Mouse (Mus musculus): Measurements from ENCODE around the gene Zfpm1. TPM values are rescaled to one million over a fixed set of nuclear protein-coding genes. Genes with fewer than 3 reads are reported as not detected.

Gene Zfpm1
- polyA plus RNA-seq, 1 experiment from 2014 or later, result 2.1 TPM

GRCm38 (mm10) chr8:122269404-122269803 is 12.5 kb upstream of the Zfpm1 start:
- peak overlapping the region; percentile 69 for H3K9ac ChIP-seq (ENCODE audit: low read length)
- no peak overlapping the region for H3K27ac ChIP-seq (ENCODE audit: low read length)
- H3K4me3 ChIP-seq (replicated peaks; ENCODE audit: low read length), result peak overlapping the region; percentile 50
- peaks cover 14% of the 10 kb centered on the region for H3K4me1 ChIP-seq (ENCODE audit: control insufficient read depth, insufficient read depth, low read length)
- peak; percentile 61; the same call in 1 of the 2 replicates for ATAC-seq (ENCODE audit: insufficient read depth, low FRiP score)
- H3K36me3 ChIP-seq (ENCODE audit: control insufficient read depth, insufficient read depth, low read length), result no peaks in the 10 kb centered on the region
- no peaks in the 10 kb centered on the region for H3K9me3 ChIP-seq (replicated peaks; ENCODE audit: control insufficient read depth, low read length)
- H3K4me2 ChIP-seq (ENCODE audit: low read depth, low read length), result peak overlapping the region; percentile 79
- WGBS, result 4% methylated on average over 21 of the region's 21 CpGs
- no peaks in the 10 kb centered on the region; the same call in 1 of the 2 replicates for H3K27me3 ChIP-seq (ENCODE audit: control insufficient read depth, insufficient read depth, low read length)

GRCm38 (mm10) chr8:122270555-122270954 is 11.4 kb upstream of the Zfpm1 start:
- Histone ChIP-seq H3K9ac (ENCODE audit: low read length) (no peak overlapping the region), H3K36me3 (ENCODE audit: control insufficient read depth, insufficient read depth, low read length) (no peaks in the 10 kb centered on the region), H3K9me3 (replicated peaks; ENCODE audit: control insufficient read depth, low read length) (no peaks in the 10 kb centered on the region), H3K4me1 (ENCODE audit: control insufficient read depth, insufficient read depth, low read length) (peaks cover 14% of the 10 kb centered on the region), H3K27ac (ENCODE audit: low read length) (no peak overlapping the region), H3K4me3 (replicated peaks; ENCODE audit: low read length) (no peak overlapping the region), H3K4me2 (ENCODE audit: low read depth, low read length) (no peak overlapping the region), H3K27me3 (ENCODE audit: control insufficient read depth, insufficient read depth, low read length) (no peaks in the 10 kb centered on the region; the same call in 1 of the 2 replicates)
- 84% methylated on average over 7 of the region's 7 CpGs for WGBS
- ATAC-seq (ENCODE audit: insufficient read depth, low FRiP score), result no peak

- Histone ChIP-seq H3K4me3 (replicated peaks; ENCODE audit: low read length) (no peak overlapping the region), H3K4me2 (ENCODE audit: low read depth, low read length) (no peak overlapping the region), H3K9me3 (replicated peaks; ENCODE audit: control insufficient read depth, low read length) (no peaks in the 10 kb centered on the region), H3K9ac (ENCODE audit: low read length) (0 out of 2 replicates have a peak overlapping the region, but pooled peaks have one; percentile 0), H3K4me1 (ENCODE audit: control insufficient read depth, insufficient read depth, low read length) (peaks cover 14% of the 10 kb centered on the region), H3K36me3 (ENCODE audit: control insufficient read depth, insufficient read depth, low read length) (no peaks in the 10 kb centered on the region), H3K27ac (ENCODE audit: low read length) (no peak overlapping the region), H3K27me3 (ENCODE audit: control insufficient read depth, insufficient read depth, low read length) (no peaks in the 10 kb centered on the region; the same call in 1 of the 2 replicates)
- ATAC-seq (ENCODE audit: insufficient read depth, low FRiP score), result peak; percentile 65; the same call in 1 of the 2 replicates
- 5% methylated on average over 5 of the region's 5 CpGs for WGBS
These were observed 8.8 kb upstream of the Zfpm1 start for GRCm38 (mm10) chr8:122273152-122273551.

DNA sequence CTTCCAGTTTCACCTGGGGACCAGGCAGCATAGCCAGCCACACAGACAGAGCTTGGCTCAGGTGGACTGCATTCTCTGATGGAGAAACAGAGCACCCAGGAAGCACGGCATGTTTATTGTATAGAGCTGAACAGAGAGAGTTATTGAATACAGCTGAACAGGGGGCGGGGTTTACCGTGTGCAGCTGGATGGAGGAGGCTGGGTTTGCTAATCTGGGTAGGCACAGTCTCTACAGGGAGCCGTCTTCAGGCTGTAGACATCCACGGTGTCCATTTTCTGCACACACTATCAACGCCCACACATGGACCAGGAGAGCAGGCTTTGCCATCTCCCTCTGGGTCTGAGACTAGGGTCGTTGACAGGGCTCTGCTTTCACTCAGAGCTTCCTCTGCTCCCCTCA is 8.1 kb upstream of the Zfpm1 start:
- H3K9me3 ChIP-seq (replicated peaks; ENCODE audit: control insufficient read depth, low read length), result no peaks in the 10 kb centered on the region
- H3K4me2 ChIP-seq (ENCODE audit: low read depth, low read length), result no peak overlapping the region
- 35% methylated on average over 7 of the region's 7 CpGs for WGBS
- 0 out of 2 replicates have a peak overlapping the region, but pooled peaks have one; percentile 14 for H3K9ac ChIP-seq (ENCODE audit: low read length)
- H3K4me1 ChIP-seq (ENCODE audit: control insufficient read depth, insufficient read depth, low read length), result peaks cover 12% of the 10 kb centered on the region
- no peak for ATAC-seq (ENCODE audit: insufficient read depth, low FRiP score)
- H3K27ac ChIP-seq (ENCODE audit: low read length), result no peak overlapping the region
- no peaks in the 10 kb centered on the region; the same call in 1 of the 2 replicates for H3K27me3 ChIP-seq (ENCODE audit: control insufficient read depth, insufficient read depth, low read length)
- no peak overlapping the region for H3K4me3 ChIP-seq (replicated peaks; ENCODE audit: low read length)
- no peaks in the 10 kb centered on the region for H3K36me3 ChIP-seq (ENCODE audit: control insufficient read depth, insufficient read depth, low read length)

DNA sequence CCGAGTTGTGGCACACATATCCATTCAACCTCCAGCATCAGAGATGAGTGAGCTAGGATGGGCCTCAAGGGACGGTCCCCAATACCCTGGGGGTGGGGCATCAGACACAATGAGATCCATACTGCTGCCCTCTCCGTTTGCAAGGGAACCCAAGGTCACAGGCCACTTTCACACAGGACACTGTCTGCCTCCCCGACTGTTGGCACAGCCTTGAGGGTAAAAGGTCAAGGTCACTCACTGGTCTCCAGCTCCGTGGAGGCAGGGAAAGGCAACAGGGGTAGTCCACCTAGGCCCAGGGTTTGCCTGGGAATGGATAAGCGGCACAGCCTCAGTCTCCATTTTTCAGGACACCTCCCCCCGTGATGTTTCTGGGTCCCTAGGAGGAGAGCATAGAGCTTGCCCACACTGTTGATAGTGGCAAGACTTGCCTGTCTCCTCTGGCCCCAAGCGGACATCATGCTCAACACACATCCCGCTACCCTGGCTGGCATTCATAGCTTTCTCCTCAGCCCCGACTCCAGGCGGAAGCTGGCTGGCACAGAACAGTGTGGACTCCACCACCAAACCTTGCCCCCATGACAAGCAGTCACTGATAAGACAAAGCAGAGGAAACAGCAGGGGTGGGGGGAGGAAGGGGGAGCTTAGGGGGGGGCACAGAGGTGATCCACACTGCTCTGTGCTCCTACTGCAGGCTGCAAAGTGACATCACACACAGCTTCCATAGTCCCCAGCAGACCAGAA is 7.1 kb upstream of the Zfpm1 start:
- no peaks in the 10 kb centered on the region for H3K9me3 ChIP-seq (replicated peaks; ENCODE audit: control insufficient read depth, low read length)
- WGBS, result 76% methylated on average over 11 of the region's 11 CpGs
- no peaks in the 10 kb centered on the region for H3K36me3 ChIP-seq (ENCODE audit: control insufficient read depth, insufficient read depth, low read length)
- H3K4me1 ChIP-seq (ENCODE audit: control insufficient read depth, insufficient read depth, low read length), result peaks cover 9% of the 10 kb centered on the region
- no peak overlapping the region for H3K9ac ChIP-seq (ENCODE audit: low read length)
- no peaks in the 10 kb centered on the region; the same call in 1 of the 2 replicates for H3K27me3 ChIP-seq (ENCODE audit: control insufficient read depth, insufficient read depth, low read length)
- no peak for ATAC-seq (ENCODE audit: insufficient read depth, low FRiP score)
- no peak overlapping the region for H3K4me2 ChIP-seq (ENCODE audit: low read depth, low read length)
- no peak overlapping the region for H3K27ac ChIP-seq (ENCODE audit: low read length)
- no peak overlapping the region for H3K4me3 ChIP-seq (replicated peaks; ENCODE audit: low read length)

GRCm38 (mm10) chr8:122276308-122276707 is 5.6 kb upstream of the Zfpm1 start:
- Histone ChIP-seq H3K36me3 (ENCODE audit: control insufficient read depth, insufficient read depth, low read length) (no peaks in the 10 kb centered on the region), H3K4me3 (replicated peaks; ENCODE audit: low read length) (no peak overlapping the region), H3K4me2 (ENCODE audit: low read depth, low read length) (no peak overlapping the region), H3K9ac (ENCODE audit: low read length) (no peak overlapping the region), H3K4me1 (ENCODE audit: control insufficient read depth, insufficient read depth, low read length) (peaks cover 18% of the 10 kb centered on the region), H3K27ac (ENCODE audit: low read length) (no peak overlapping the region), H3K9me3 (replicated peaks; ENCODE audit: control insufficient read depth, low read length) (no peaks in the 10 kb centered on the region), H3K27me3 (ENCODE audit: control insufficient read depth, insufficient read depth, low read length) (no peaks in the 10 kb centered on the region; the same call in 1 of the 2 replicates)
- WGBS, result 92% methylated on average over 5 of the region's 5 CpGs
- no peak for ATAC-seq (ENCODE audit: insufficient read depth, low FRiP score)

GRCm38 (mm10) chr8:122277204-122277995 is 4.5 kb upstream of the Zfpm1 start:
- H3K9ac ChIP-seq (ENCODE audit: low read length), result 0 out of 2 replicates have a peak overlapping the region, but pooled peaks have one; percentile 11
- no peak overlapping the region for H3K27ac ChIP-seq (ENCODE audit: low read length)
- no peak overlapping the region for H3K4me2 ChIP-seq (ENCODE audit: low read depth, low read length)
- H3K4me1 ChIP-seq (ENCODE audit: control insufficient read depth, insufficient read depth, low read length), result peaks cover 18% of the 10 kb centered on the region
- H3K27me3 ChIP-seq (ENCODE audit: control insufficient read depth, insufficient read depth, low read length), result no peaks in the 10 kb centered on the region
- H3K9me3 ChIP-seq (replicated peaks; ENCODE audit: control insufficient read depth, low read length), result no peaks in the 10 kb centered on the region
- H3K4me3 ChIP-seq (replicated peaks; ENCODE audit: low read length), result no peak overlapping the region
- no peaks in the 10 kb centered on the region for H3K36me3 ChIP-seq (ENCODE audit: control insufficient read depth, insufficient read depth, low read length)
- ATAC-seq (ENCODE audit: insufficient read depth, low FRiP score), result no peak
- WGBS, result 69% methylated on average over 18 of the region's 18 CpGs

GRCm38 (mm10) chr8:122280156-122280555 is 1.8 kb upstream of the Zfpm1 start:
- Histone ChIP-seq H3K9me3 (replicated peaks; ENCODE audit: control insufficient read depth, low read length) (no peaks in the 10 kb centered on the region), H3K4me3 (replicated peaks; ENCODE audit: low read length) (no peak overlapping the region), H3K4me1 (ENCODE audit: control insufficient read depth, insufficient read depth, low read length) (peaks cover 33% of the 10 kb centered on the region), H3K36me3 (ENCODE audit: control insufficient read depth, insufficient read depth, low read length) (no peaks in the 10 kb centered on the region), H3K9ac (ENCODE audit: low read length) (peak overlapping the region; percentile 73; the same call in 1 of the 2 replicates), H3K4me2 (ENCODE audit: low read depth, low read length) (no peak overlapping the region), H3K27me3 (ENCODE audit: control insufficient read depth, insufficient read depth, low read length) (no peaks in the 10 kb centered on the region), H3K27ac (ENCODE audit: low read length) (no peak overlapping the region)
- ATAC-seq (ENCODE audit: insufficient read depth, low FRiP score), result no peak
- 64% methylated on average over 4 of the region's 4 CpGs for WGBS

All from stomach, embryonic 16.5 days (tissue).